Mouse (Mus musculus) retina, postnatal 7 days (tissue): ENCODE data around the gene Gm42372.

Experiments used
- DNase-seq: peaks from one replicate; pipeline ENCODE4 v3.0.0-alpha.2; 2012; ENCODE audit warnings: low read depth, low spot score

Gene Gm42372

DNA sequence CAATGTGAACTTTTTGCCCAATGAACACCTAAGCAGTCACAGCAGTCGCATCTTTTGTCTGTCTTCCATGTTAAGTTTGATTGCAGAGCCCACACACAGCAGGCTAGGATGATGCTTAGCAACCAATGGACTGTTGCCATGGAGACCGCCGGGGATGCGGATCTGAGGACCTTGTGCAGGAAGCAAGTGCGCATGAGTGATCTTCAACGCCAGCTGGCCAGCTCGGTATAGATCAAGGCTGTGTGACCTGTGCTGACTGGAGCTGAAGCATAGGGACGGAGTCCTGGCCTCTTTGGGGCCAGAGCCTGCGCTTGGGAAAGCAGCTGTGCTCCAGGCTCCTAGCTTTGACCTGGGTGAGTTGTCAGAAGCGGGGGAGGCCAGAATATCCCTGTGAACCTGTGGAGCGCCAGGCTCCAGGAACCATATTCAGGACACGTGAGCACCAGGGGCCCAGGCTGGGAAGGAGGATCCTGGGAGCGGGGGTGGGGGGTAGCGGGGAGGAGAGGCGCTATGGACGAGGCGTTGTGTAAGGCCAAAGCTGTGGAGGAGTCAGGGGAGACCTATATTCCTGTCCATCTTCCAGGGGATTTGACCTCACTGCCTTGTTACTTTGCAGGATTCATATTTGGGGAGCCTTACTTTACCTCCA, 23.2 kb upstream of the Gm42372 start, which contains the start of gene Pnmal1:
Pnmal1 (plus strand) TSS at position 141 of the 649 bp plus-strand sequence.
- peak; percentile 72 for DNase-seq

GRCm38 (mm10) chr7:16961678-16962077, 21.2 kb upstream of the Gm42372 start:
- no peak for DNase-seq

DNA sequence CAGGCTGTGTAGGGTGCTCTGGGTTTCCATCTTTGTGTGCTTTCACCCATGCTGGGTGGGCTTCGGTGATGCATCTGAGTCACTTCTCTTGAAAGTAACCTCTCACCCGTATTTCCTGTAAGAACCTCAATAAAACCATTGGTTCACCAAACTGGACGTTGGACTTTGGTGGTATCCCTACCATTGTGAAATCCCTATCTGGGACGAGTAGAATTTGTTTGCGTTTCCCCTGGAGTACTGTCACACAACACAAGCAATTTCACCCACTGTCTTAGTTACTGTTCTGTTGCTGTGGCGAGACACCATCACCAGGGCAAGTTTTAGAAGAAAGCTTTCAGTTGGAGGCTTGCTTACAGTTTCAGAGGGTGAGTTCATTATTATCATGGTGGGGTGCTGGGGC, 14.5 kb upstream of the Gm42372 start:
- DNase-seq, result no peak

DNA sequence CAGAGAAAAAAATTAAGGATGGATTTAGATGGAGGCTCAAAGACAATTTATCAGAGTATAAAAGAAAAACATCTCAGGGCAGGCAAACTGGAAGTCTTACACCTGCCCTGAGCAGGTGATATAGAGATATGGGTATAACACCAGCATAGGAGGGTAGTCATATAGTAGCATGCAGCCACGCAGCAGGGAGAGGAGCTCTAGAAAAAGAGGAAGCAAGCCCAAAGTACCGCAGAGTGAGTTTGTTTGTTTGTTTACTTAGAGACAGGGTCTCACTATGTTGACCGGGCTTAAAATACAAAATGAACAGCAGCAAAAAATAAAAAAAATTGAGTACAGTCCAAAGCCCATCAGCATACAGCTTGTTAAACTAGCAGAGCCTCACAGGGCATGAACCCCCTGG, 11.7 kb upstream of the Gm42372 start:
- no peak for DNase-seq

DNA sequence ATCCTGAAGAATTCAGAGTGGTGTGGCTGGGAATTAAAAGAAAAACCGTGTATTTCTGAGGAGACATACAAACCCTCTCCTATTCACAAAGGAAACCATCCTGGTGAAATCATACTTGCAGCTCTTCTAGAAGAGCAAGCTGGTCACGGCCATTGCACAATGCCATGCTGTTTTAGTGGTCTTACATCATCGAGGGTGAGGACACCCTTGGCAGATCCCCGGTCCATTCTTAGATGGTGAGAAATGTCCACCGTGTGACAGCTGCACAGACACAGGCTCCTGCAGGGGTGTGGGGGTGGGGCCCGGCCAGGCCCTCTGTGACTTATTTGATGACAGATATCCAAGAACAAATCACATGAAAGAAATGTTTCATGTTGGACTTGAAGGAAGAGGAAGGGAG, 8.9 kb upstream of the Gm42372 start:
- no peak for DNase-seq

- no peak for DNase-seq
Observed at GRCm38 (mm10) chr7:16976298-16976697, 6.6 kb upstream of the Gm42372 start.

DNA sequence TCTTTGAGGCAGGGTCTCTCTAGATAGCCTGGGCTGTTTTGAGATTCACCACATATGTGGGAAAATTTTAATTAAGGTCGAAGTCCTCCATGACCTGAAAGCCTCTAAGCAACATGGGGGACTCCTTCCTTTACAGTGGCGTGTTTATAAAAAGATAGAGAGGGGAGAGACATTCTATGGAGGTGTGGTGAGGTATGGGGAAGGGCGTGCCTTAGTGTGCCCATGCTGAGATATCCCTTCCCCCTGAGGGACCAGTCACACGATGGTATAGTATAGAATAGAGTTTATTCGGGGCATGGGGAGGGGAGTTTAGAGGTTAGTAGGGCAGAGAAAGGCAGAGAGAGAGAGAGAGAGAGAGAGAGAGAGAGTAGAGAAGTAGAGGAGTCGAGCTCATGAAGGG, 4.7 kb upstream of the Gm42372 start:
- no peak for DNase-seq

DNA sequence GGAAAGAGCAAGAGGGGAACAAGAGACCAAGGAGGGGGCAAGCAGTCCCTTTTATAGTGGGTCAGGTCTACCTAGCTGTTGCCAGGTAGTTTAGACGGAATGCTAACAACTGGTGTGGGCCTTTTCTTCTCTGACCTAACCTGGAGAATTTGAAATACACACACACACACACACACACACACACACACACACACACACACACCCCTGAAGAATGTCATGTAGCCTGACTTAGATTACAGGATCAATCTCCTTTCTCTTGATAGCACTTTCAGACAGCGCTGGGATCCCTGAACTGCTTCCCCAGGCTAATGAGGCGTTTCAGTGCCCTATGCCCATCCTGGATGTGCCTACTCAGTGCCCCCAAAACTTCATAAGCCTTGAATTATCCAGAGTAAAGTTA, 4.3 kb upstream of the Gm42372 start:
- DNase-seq, result no peak

- no peak for DNase-seq
Observed at GRCm38 (mm10) chr7:16980348-16980747, 2.5 kb upstream of the Gm42372 start.

- DNase-seq, result no peak
Observed at GRCm38 (mm10) chr7:16987541-16988149, 4.8 kb downstream of the Gm42372 start.

GRCm38 (mm10) chr7:16988405-16988804, 5.5 kb downstream of the Gm42372 start:
- no peak for DNase-seq

DNA sequence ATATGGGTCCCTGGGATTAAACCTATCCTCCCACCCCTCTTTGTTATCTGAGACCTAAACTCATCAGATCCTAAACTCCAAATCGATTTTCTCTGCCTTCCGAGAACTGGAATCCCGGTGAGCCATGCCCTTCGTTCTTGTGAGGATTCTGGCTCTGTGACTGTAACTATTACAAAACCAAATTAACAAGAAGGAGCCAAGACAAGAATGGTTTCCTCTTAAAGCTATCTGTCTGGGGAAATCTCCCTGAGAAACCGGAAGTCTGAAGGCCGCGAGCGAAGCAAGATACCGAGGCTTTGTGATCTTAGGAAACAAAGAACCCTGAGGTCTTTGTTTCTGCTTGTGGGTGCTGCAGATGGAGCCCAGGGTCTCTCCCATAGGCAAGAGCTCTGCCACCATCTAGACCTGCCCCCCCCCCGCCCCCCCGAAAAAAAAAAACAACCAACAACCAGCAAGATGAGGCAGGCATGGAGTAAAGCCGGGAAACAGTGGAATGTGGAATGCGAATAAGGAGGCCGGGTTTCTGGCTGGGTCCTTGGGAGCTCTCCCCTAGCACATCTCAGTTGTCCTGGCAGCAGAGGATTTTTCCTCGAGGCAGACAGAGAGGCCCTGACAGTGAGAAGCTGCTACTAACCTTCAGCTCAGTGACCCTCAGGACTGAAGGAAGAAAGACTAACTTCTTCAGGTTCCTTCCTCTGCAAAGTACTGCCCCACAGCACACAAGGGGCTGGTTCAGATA, 7.3 kb downstream of the Gm42372 start:
- no peak for DNase-seq

DNA sequence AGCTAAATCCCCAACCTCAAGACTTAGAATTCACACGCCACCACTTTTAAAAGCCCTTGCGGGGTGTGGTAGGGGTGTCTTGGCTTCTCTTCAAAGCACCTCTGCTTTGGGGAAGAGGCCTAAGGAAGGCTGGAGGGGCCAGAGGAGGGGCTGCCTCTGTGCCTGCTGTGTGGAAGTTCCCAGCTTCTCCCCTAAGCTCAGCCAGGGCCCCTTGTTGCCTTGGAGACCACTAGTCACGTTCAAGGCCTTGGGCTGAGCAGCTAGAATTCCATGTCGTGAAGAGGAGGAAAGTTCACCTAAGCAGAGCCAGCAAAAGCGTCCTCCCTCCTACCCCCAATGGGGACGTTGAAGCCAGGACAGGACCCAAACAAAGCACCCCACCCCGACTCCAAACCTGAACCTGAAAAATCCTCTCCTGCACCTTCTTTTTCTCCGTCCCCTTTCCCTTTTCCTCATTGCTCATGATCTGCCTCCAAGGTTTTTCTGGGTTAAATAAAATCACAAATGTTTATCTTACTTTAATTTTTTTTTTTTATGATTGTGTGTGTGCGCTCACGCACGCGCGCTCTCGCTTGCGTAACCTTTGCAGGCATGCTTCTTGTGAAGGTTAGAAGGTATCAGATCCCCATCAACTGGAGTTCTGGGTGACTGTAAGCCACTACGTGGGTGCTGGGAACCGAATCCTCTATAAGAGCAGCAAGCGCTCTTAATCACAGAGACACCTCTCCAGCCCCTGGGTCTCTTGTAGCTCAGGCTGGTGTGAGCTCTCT, 9.0 kb downstream of the Gm42372 start:
- no peak for DNase-seq

GRCm38 (mm10) chr7:16992451-16992807, 9.5 kb downstream of the Gm42372 start, which contains the start of gene Ccdc8:
TSS of gene Ccdc8 (plus strand) at chr7:16992708.
- no peak for DNase-seq

GRCm38 (mm10) chr7:16993651-16994399, 10.9 kb downstream of the Gm42372 start:
- DNase-seq, result no peak

DNA sequence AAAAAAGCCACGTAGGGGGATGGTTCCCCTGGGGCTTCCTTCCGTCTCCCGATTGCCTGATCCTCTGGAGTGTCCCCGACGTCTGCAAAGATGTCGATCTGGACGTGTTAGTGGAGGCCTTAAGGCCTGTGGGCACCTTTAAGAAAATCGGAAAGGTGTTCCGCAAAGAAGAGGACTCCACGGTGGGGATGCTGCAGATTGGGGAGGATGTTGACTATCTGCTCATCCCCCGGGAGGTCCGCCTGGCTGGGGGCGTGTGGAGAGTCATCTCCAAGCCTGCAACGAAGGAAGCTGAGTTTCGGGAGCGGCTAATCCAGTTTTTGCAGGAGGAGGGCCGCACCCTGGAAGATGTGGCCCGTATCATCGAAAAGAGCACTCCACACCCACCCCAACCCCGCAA, 11.5 kb downstream of the Gm42372 start:
- no peak for DNase-seq

DNA sequence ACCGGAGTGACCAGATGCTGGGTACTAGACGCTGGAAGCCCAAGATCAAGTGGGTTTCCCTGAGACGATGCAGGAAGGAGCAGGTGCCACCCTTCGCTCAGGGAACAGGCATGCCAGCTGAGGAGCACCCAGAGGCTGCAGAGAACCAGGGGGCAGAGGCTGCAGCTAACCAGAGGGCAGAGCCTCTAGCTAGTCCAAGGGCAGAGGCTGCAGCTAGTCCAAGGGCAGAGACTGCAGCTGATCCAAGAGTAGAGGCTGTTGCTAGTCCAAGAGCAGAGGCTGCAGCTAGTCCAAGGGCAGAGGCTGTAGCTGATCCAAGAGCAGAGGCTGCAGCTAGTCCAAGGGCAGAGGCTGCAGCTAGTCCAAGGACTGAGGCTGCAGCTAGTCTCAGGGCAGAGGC, 12.5 kb downstream of the Gm42372 start:
- DNase-seq, result no peak

DNA sequence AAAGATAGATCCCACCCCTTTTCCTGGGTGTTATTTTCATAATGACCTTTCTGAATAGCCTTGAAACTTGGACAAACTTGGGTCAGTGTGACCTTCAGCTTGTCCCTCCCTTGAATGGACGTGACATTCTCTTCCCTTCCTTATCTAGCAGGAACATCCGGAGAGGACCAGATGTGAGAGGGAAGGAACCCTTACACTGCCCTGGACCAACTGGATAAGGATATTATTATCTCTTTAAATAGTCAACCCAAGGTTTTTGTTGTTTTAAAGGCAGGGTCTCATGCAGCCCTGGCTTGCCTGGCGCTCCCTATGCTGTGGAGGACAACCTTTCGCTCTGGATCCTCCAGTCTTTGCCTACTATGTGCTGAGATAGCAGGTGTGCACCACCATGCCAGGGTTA, 16.3 kb downstream of the Gm42372 start:
- no peak for DNase-seq

- peak; percentile 65 for DNase-seq
Observed at GRCm38 (mm10) chr7:16999650-17000049, 16.8 kb downstream of the Gm42372 start.

- peak; percentile 77 for DNase-seq
Observed at GRCm38 (mm10) chr7:17002375-17003195, 19.7 kb downstream of the Gm42372 start.
